24 mouse cellular contexts compared by ENCODE assay signal in genomic region chr15:52898107-52898506, GRCm38 (mm10).
DNase-seq lines count a peak whose midpoint lies in the region; ATAC-seq and TF ChIP-seq lines count a peak whose summit lies in the region.
"Had no signal": no experiment of that assay in that cellular context is flagged by ENCODE, and none has a peak within 500 bp of the region (broad histone marks: within the 10 kb centered on the region; RNA-seq: fewer than 3 reads in every experiment).

No protein-coding gene starts in this region.

- H3K27me3 ChIP-seq in cerebellum, adult 2 months (ENCODE audit: control insufficient read depth, insufficient read depth, low read length) = no peaks in the 10 kb centered on the region
- H3K27me3 ChIP-seq in heart, embryonic 11.5 days (ENCODE audit: control insufficient read depth, insufficient read depth, low read length) = no peaks in the 10 kb centered on the region
- H3K27me3 ChIP-seq: hindbrain, embryonic 13.5 days; limb, embryonic 13.5 days; liver, embryonic 13.5 days; megakaryocyte, embryonic 14.5 days; midbrain, embryonic 13.5 days had no signal

- peak; percentile 56 to 72 for DNase-seq in cerebellum, postnatal 14 days
- DNase-seq in cerebellum, adult 2 months = no peak
- DNase-seq in heart, postnatal 10 days = peak; percentile 7 to 11
- peak; percentile 15 for DNase-seq in ovary, postnatal 36 days (ENCODE audit: low spot score)
- DNase-seq in ovary, postnatal 10 days (ENCODE audit: low spot score) = no peak
- no peak for DNase-seq in frontal cortex, adult 2 months (ENCODE audit: extremely low spot score in 1 of 2, low spot score in 1 of 2)
- DNase-seq: B cell, adult 2 months; kidney, adult 8-10 months; kidney, postnatal 4 days; liver, embryonic 13.5 days; lung, postnatal 4 days; right cerebral cortex, postnatal 4 days; thymus, adult 18-20 months; thymus, postnatal 25 days had no signal

- intact Hi-C loops in heart, postnatal 10 days (cut with DNase I) = no loop called here

- no peaks in the 10 kb centered on the region for H3K4me1 ChIP-seq in cerebellum, adult 2 months (ENCODE audit: control insufficient read depth, insufficient read depth, low read length)
- no peaks in the 10 kb centered on the region for H3K4me1 ChIP-seq in heart, embryonic 11.5 days (ENCODE audit: control insufficient read depth, insufficient read depth, low read length)
- H3K4me1 ChIP-seq: hindbrain, embryonic 13.5 days; limb, embryonic 13.5 days; liver, embryonic 13.5 days; megakaryocyte, embryonic 14.5 days; midbrain, embryonic 13.5 days had no signal

- 16% methylated on average over 1 of the region's 1 CpGs for WGBS in cerebellum, adult 2 months
- 37% methylated on average over 1 of the region's 1 CpGs for WGBS in heart, embryonic 11.5 days (ENCODE audit: insufficient replicate concordance)

- no peak overlapping the region for H3K9ac ChIP-seq in heart, embryonic 11.5 days (ENCODE audit: low read depth, low read length)
- H3K9ac ChIP-seq: hindbrain, embryonic 13.5 days; limb, embryonic 13.5 days; liver, embryonic 13.5 days; midbrain, embryonic 13.5 days had no signal

- no peak for ATAC-seq in heart, embryonic 11.5 days (replicated peaks; ENCODE audit: insufficient number of reproducible peaks, low FRiP score, low TSS enrichment)
- ATAC-seq: forebrain, embryonic 14.5 days; intestine, embryonic 16.5 days; lung, postnatal 0 days; midbrain, embryonic 13.5 days had no signal

- no peak overlapping the region for H3K27ac ChIP-seq in cerebellum, adult 2 months (ENCODE audit: insufficient read depth, low read length)
- no peak overlapping the region for H3K27ac ChIP-seq in heart, embryonic 11.5 days (ENCODE audit: low read depth, low read length)
- H3K27ac ChIP-seq: hindbrain, embryonic 13.5 days; kidney, postnatal 0 days; limb, embryonic 13.5 days; liver, embryonic 13.5 days; midbrain, embryonic 13.5 days; stomach, postnatal 0 days had no signal

- TF ChIP-seq POLR2A in cerebellum, adult 2 months (IDR thresholded peaks at IDR 0.05; ENCODE audit: borderline replicate concordance, insufficient read depth, low read length) = no peak

- no peak for TF ChIP-seq CTCF in cerebellum, adult 2 months (IDR thresholded peaks at IDR 0.05; ENCODE audit: borderline replicate concordance, insufficient read depth, low read depth, low read length)

- H3K36me3 ChIP-seq in heart, embryonic 11.5 days (ENCODE audit: control insufficient read depth, insufficient read depth, low read length) = no peaks in the 10 kb centered on the region
- H3K36me3 ChIP-seq: hindbrain, embryonic 13.5 days; limb, embryonic 13.5 days; liver, embryonic 13.5 days; midbrain, embryonic 13.5 days had no signal

- H3K4me2 ChIP-seq in heart, embryonic 11.5 days = no peak overlapping the region
- H3K4me2 ChIP-seq: hindbrain, embryonic 13.5 days; limb, embryonic 13.5 days; liver, embryonic 13.5 days; midbrain, embryonic 13.5 days had no signal

- H3K4me3 ChIP-seq in cerebellum, adult 2 months (replicated peaks; ENCODE audit: insufficient read depth, low read depth, low read length) = no peak overlapping the region
- no peak overlapping the region for H3K4me3 ChIP-seq in heart, embryonic 11.5 days (ENCODE audit: low read depth, low read length)
- H3K4me3 ChIP-seq: hindbrain, embryonic 13.5 days; limb, embryonic 13.5 days; liver, embryonic 13.5 days; megakaryocyte, embryonic 14.5 days; midbrain, embryonic 13.5 days had no signal

- H3K9me3 ChIP-seq in heart, embryonic 11.5 days (replicated peaks; ENCODE audit: control insufficient read depth, low read length) = no peaks in the 10 kb centered on the region
- H3K9me3 ChIP-seq: hindbrain, embryonic 13.5 days; limb, embryonic 13.5 days; liver, embryonic 13.5 days; megakaryocyte, embryonic 14.5 days; midbrain, embryonic 13.5 days had no signal

Comparison
In these comparisons a context has a peak if more than half of its experiments do, and no peak if none do; other contexts are left out.
1. DNase-seq: peak in cerebellum, postnatal 14 days (2 of 2), heart, postnatal 10 days (2 of 2) and ovary, postnatal 36 days (single experiment); none in cerebellum, adult 2 months (0 of 2), ovary, postnatal 10 days (single experiment) and frontal cortex, adult 2 months (0 of 2).